Mouse (Mus musculus) ES-E14 (cell line): ENCODE results near the gene 9230112D13Rik.

Source experiments
- CHD2 ChIP-seq: IDR thresholded peaks from 2 replicates; pipeline ENCODE4 v1.6.1; 2014; ENCODE audit warnings: mild to moderate bottlenecking, low read depth, low read length, inconsistent platforms
- HCFC1 ChIP-seq: IDR thresholded peaks from 2 replicates; pipeline ENCODE4 v1.6.1; 2012; ENCODE audit warnings: low read length, inconsistent platforms, borderline replicate concordance; ENCODE audit not compliant: insufficient read depth
- MAFK ChIP-seq: IDR thresholded peaks from 2 replicates; pipeline ENCODE4 v1.6.1; 2014; ENCODE audit warnings: mild to moderate bottlenecking, low read depth, low read length, inconsistent platforms; ENCODE audit not compliant: insufficient read depth
- ZC3H11A ChIP-seq: IDR thresholded peaks from 2 replicates; pipeline ENCODE4 v1.6.1; 2012; ENCODE audit warnings: low read depth, mild to moderate bottlenecking, inconsistent platforms, low read length, borderline replicate concordance
- ZNF384 ChIP-seq: IDR thresholded peaks from 2 replicates; pipeline ENCODE4 v1.6.1; 2012; ENCODE audit warnings: low read depth, low read length, inconsistent platforms

- TF ChIP-seq HCFC1 (no peak), CHD2 (no peak), MAFK (no peak), ZC3H11A (no peak), ZNF384 (no peak)
Measured at GRCm38 (mm10) chr14:34562393-34562792, 39.8 kb upstream of the 9230112D13Rik start.
